In the genomic region with DNA sequence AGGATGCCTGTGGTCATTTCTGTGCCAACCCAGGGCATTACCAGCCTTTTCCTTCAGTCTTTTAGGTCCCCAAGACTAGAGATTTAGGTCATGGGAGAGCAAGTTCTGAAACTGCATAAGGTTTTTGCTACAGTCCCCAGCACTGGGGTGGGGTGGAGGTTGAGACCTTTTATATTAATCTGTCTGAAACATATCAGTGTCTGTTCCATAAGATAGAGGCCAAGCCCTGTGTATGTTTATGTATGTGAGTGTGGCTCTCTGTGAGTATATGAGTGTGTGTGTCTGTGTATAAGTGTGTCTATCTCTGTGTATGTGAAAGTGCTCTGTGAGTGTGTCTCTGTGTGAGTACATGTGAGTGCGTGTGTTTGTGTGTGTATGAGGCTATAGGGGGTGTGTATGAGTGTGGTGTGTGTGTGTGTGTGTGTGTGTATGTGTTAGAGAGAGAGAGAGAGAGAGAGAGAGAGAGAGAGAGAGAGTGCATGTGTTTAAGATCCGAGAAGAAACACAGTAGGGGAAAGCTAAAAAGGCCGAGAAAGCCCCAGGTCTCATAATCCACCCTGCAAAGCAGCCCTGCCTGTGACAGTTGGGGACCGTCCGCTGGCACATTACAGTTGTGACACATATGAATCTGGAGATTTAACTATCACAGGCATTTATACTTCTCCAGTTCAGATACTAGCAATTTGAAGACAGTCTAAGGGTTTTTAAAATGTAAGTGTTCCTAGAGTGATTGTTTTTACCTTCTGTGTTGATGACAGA, we compare ENCODE assay signal across 17 mouse cellular contexts. TPM values are rescaled to one million over a fixed set of nuclear protein-coding genes. Genes with fewer than 3 reads are reported as not detected.
DNase-seq lines count a peak whose midpoint lies in the region; ATAC-seq lines count a peak whose summit lies in the region.
"Had no signal": no experiment of that assay in that cellular context is flagged by ENCODE, and none has a peak within 500 bp of the region (broad histone marks: within the 10 kb centered on the region; RNA-seq: fewer than 3 reads in every experiment).

No protein-coding gene starts in this region.

- ATAC-seq in lung, embryonic 15.5 days (ENCODE audit: borderline replicate concordance, extremely low read depth, low FRiP score, low TSS enrichment), result peak; percentile 39; the same call in 1 of the 2 replicates
- ATAC-seq in common myeloid progenitor, adult 5-6 weeks (replicated peaks; ENCODE audit: low read depth, poor library complexity, severe bottlenecking), result peak; percentile 57; the same call in 1 of the 2 replicates
- ATAC-seq in megakaryocyte-erythroid progenitor cell, adult 5-6 weeks (replicated peaks; ENCODE audit: low FRiP score, low TSS enrichment, poor library complexity, severe bottlenecking), result peak; percentile 81
- ATAC-seq in neural tube, embryonic 15.5 days (ENCODE audit: low FRiP score), result no peak
- ATAC-seq: CD4-positive, CD25-positive, alpha-beta regulatory T cell, adult 4 months; inflammation-experienced regulatory T-cells, adult 6 months had no signal

- no peak overlapping the region for H3K4me3 ChIP-seq in lung, embryonic 15.5 days
- H3K4me3 ChIP-seq in neural tube, embryonic 15.5 days (replicated peaks), result no peak overlapping the region
- H3K4me3 ChIP-seq: neural tube, embryonic 12.5 days had no signal

- H3K4me2 ChIP-seq in lung, embryonic 15.5 days, result no peak overlapping the region
- no peak overlapping the region for H3K4me2 ChIP-seq in neural tube, embryonic 15.5 days
- H3K4me2 ChIP-seq: neural tube, embryonic 12.5 days had no signal

- H3K27ac ChIP-seq in lung, embryonic 15.5 days, result peak overlapping the region; percentile 43; the same call in 1 of the 2 replicates
- H3K27ac ChIP-seq in neural tube, embryonic 15.5 days (replicated peaks), result no peak overlapping the region
- H3K27ac ChIP-seq: neural tube, embryonic 12.5 days had no signal

- H3K36me3 ChIP-seq in lung, embryonic 15.5 days, result no peaks in the 10 kb centered on the region
- no peaks in the 10 kb centered on the region for H3K36me3 ChIP-seq in neural tube, embryonic 15.5 days
- H3K36me3 ChIP-seq: neural tube, embryonic 12.5 days had no signal

- H3K27me3 ChIP-seq in lung, embryonic 15.5 days, result no peaks in the 10 kb centered on the region
- no peaks in the 10 kb centered on the region for H3K27me3 ChIP-seq in neural tube, embryonic 15.5 days (replicated peaks)
- H3K27me3 ChIP-seq: neural tube, embryonic 12.5 days had no signal

- H3K4me1 ChIP-seq in lung, embryonic 15.5 days, result peaks cover 29% of the 10 kb centered on the region
- H3K4me1 ChIP-seq in neural tube, embryonic 15.5 days, result no peaks in the 10 kb centered on the region; the same call in 1 of the 2 replicates
- H3K4me1 ChIP-seq: neural tube, embryonic 12.5 days had no signal

- DNase-seq in lung, postnatal 36 days, result no peak
- DNase-seq in liver, result peak; percentile 82
- no peak for DNase-seq in cerebellum, adult 18-20 months
- DNase-seq: adrenal gland, postnatal 36 days; cerebellum, adult 2 months; embryo, embryonic 11 days; kidney, postnatal 25 days; layer of hippocampus, postnatal 36 days; thymus, adult 18-20 months had no signal

- no peak overlapping the region for H3K9ac ChIP-seq in lung, embryonic 15.5 days
- H3K9ac ChIP-seq in neural tube, embryonic 15.5 days (replicated peaks), result no peak overlapping the region
- H3K9ac ChIP-seq: neural tube, embryonic 12.5 days had no signal

- H3K9me3 ChIP-seq in lung, embryonic 15.5 days, result no peaks in the 10 kb centered on the region
- H3K9me3 ChIP-seq in neural tube, embryonic 15.5 days (replicated peaks), result no peaks in the 10 kb centered on the region
- H3K9me3 ChIP-seq: neural tube, embryonic 12.5 days had no signal

- 46% methylated on average over 5 of the region's 5 CpGs for WGBS in lung, embryonic 15.5 days
- WGBS in neural tube, embryonic 15.5 days, result 89% methylated on average over 5 of the region's 5 CpGs

RNA-seq across cellular contexts. Expression of gene Plpp1, which starts 54.5 kb away (rescaled TPM):
- polyA plus RNA-seq in lung, embryonic 15.5 days (2015; fragmentation: Nextera tagmentation; extraction: Ambion mirVana), result 76.5 TPM in 2 replicates
- total RNA-seq in common myeloid progenitor, adult 5-6 weeks (2017), result 0.82 and 3.6 TPM in 2 replicates
- 9.7 and 17.3 TPM in 2 replicates for total RNA-seq in megakaryocyte-erythroid progenitor cell, adult 5-6 weeks (2014; fragmentation: Nextera tagmentation)
- 8.3 and 19.3 TPM in 2 replicates for total RNA-seq in megakaryocyte-erythroid progenitor cell, adult 5-6 weeks (2017)
- 73.3 and 77.0 TPM in 2 replicates for polyA plus RNA-seq in neural tube, embryonic 15.5 days (2015; fragmentation: Nextera tagmentation; extraction: Ambion mirVana)
- total RNA-seq: granulocyte monocyte progenitor cell, adult 5-6 weeks had no signal
